In genomic region chr6:83440197-83440509, GRCm38 (mm10) we compare ENCODE assay signal across 8 mouse cellular contexts. TPM values are rescaled to one million over a fixed set of nuclear protein-coding genes. Genes with fewer than 3 reads are reported as not detected.
DNase-seq lines count a peak whose midpoint lies in the region; ATAC-seq and TF ChIP-seq lines count a peak whose summit lies in the region.

No protein-coding gene starts in this region.

- peak overlapping the region; percentile 73 for H3K4me2 ChIP-seq in kidney, embryonic 16.5 days (replicated peaks; ENCODE audit: low read depth, low read length)
- peak overlapping the region; percentile 78 for H3K4me2 ChIP-seq in embryonic facial prominence, embryonic 13.5 days
- H3K4me2 ChIP-seq in hindbrain, postnatal 0 days (ENCODE audit: low read depth, low read length) = peak overlapping the region; percentile 79
- peak overlapping the region; percentile 77 for H3K4me2 ChIP-seq in midbrain, embryonic 16.5 days (ENCODE audit: low read length)

- TF ChIP-seq CTCF in hindbrain, postnatal 0 days (IDR thresholded peaks at IDR 0.05; ENCODE audit: low read depth) = no peak

- 0 out of 2 replicates have a peak overlapping the region, but pooled peaks have one; percentile 13 for H3K27ac ChIP-seq in kidney, embryonic 16.5 days (ENCODE audit: low read length)
- H3K27ac ChIP-seq in embryonic facial prominence, embryonic 13.5 days = peak overlapping the region; percentile 95
- peak overlapping the region; percentile 97; the same call in 1 of the 2 replicates for H3K27ac ChIP-seq in hindbrain, postnatal 0 days
- H3K27ac ChIP-seq in midbrain, embryonic 16.5 days (ENCODE audit: low read length) = peak overlapping the region; percentile 98

- H3K36me3 ChIP-seq in kidney, embryonic 16.5 days (ENCODE audit: insufficient read depth, low read length) = peaks cover 16% of the 10 kb centered on the region; the same call in 1 of the 2 replicates
- peaks cover 27% of the 10 kb centered on the region for H3K36me3 ChIP-seq in embryonic facial prominence, embryonic 13.5 days
- no peaks in the 10 kb centered on the region for H3K36me3 ChIP-seq in hindbrain, postnatal 0 days (ENCODE audit: insufficient read depth, low read length)
- peaks cover 3% of the 10 kb centered on the region; the same call in 1 of the 2 replicates for H3K36me3 ChIP-seq in midbrain, embryonic 16.5 days (ENCODE audit: control insufficient read depth, insufficient read depth, low read length)

- H3K27me3 ChIP-seq in kidney, embryonic 16.5 days (ENCODE audit: insufficient read depth, low read length) = no peaks in the 10 kb centered on the region
- H3K27me3 ChIP-seq in embryonic facial prominence, embryonic 13.5 days = no peaks in the 10 kb centered on the region
- no peaks in the 10 kb centered on the region for H3K27me3 ChIP-seq in hindbrain, postnatal 0 days (ENCODE audit: insufficient read depth, low read length)
- no peaks in the 10 kb centered on the region for H3K27me3 ChIP-seq in midbrain, embryonic 16.5 days (ENCODE audit: control insufficient read depth, insufficient read depth, low read depth, low read length)

- peaks cover 69% of the 10 kb centered on the region for H3K4me1 ChIP-seq in kidney, embryonic 16.5 days (ENCODE audit: insufficient read depth, low read length)
- H3K4me1 ChIP-seq in embryonic facial prominence, embryonic 13.5 days = peaks cover 87% of the 10 kb centered on the region
- peaks cover 57% of the 10 kb centered on the region for H3K4me1 ChIP-seq in hindbrain, postnatal 0 days (ENCODE audit: insufficient read depth, low read length)
- peaks cover 75% of the 10 kb centered on the region for H3K4me1 ChIP-seq in midbrain, embryonic 16.5 days (ENCODE audit: control insufficient read depth, insufficient read depth, low read length)

- no peak for ATAC-seq in kidney, embryonic 16.5 days (ENCODE audit: low FRiP score, low TSS enrichment)
- ATAC-seq in embryonic facial prominence, embryonic 13.5 days (ENCODE audit: insufficient number of reproducible peaks, insufficient read depth, low FRiP score, low TSS enrichment, low read depth) = no peak
- no peak for ATAC-seq in hindbrain, postnatal 0 days
- no peak for ATAC-seq in midbrain, embryonic 16.5 days

- no peaks in the 10 kb centered on the region for H3K9me3 ChIP-seq in kidney, embryonic 16.5 days (ENCODE audit: low read length)
- H3K9me3 ChIP-seq in embryonic facial prominence, embryonic 13.5 days = no peaks in the 10 kb centered on the region
- no peaks in the 10 kb centered on the region for H3K9me3 ChIP-seq in hindbrain, postnatal 0 days (ENCODE audit: low read length)
- no peaks in the 10 kb centered on the region for H3K9me3 ChIP-seq in midbrain, embryonic 16.5 days (replicated peaks; ENCODE audit: control insufficient read depth, low read length, poor library complexity, severe bottlenecking)

- H3K9ac ChIP-seq in kidney, embryonic 16.5 days (replicated peaks; ENCODE audit: low read length) = peak overlapping the region; percentile 77
- peak overlapping the region; percentile 82 for H3K9ac ChIP-seq in embryonic facial prominence, embryonic 13.5 days
- peak overlapping the region; percentile 89 for H3K9ac ChIP-seq in hindbrain, postnatal 0 days (replicated peaks; ENCODE audit: low read length)
- peak overlapping the region; percentile 90 for H3K9ac ChIP-seq in midbrain, embryonic 16.5 days (ENCODE audit: low read depth, low read length)

- WGBS in kidney, embryonic 16.5 days = 26% methylated on average over 3 of the region's 3 CpGs
- 20% methylated on average over 3 of the region's 3 CpGs for WGBS in embryonic facial prominence, embryonic 13.5 days
- WGBS in hindbrain, postnatal 0 days = 14% methylated on average over 3 of the region's 3 CpGs
- WGBS in midbrain, embryonic 16.5 days = 5% methylated on average over 3 of the region's 3 CpGs

- H3K4me3 ChIP-seq in kidney, embryonic 16.5 days (ENCODE audit: low read length) = peak overlapping the region; percentile 77
- H3K4me3 ChIP-seq in embryonic facial prominence, embryonic 13.5 days = peak overlapping the region; percentile 76
- peak overlapping the region; percentile 68 for H3K4me3 ChIP-seq in hindbrain, postnatal 0 days (ENCODE audit: low read length)
- peak overlapping the region; percentile 78 for H3K4me3 ChIP-seq in midbrain, embryonic 16.5 days (ENCODE audit: low read depth, low read length)

- DNase-seq in kidney, postnatal 10 days = no peak
- no peak for DNase-seq in hindbrain, postnatal 0 days (ENCODE audit: low spot score)
- no peak for DNase-seq in urinary bladder, postnatal 4 days (ENCODE audit: low spot score in 2 of 2)
- no peak for DNase-seq in urinary bladder, postnatal 10 days (ENCODE audit: low spot score)
- no peak for DNase-seq in embryo, embryonic 10.5 days (ENCODE audit: low spot score)

RNA-seq across cellular contexts. Expression of gene Tet3, which starts 18.7 kb away (rescaled TPM):
- 48.9 and 65.3 TPM in 2 replicates for polyA plus RNA-seq in kidney, embryonic 16.5 days (2015; fragmentation: Nextera tagmentation; extraction: Ambion mirVana)
- 47.0 and 59.6 TPM in 2 replicates for polyA plus RNA-seq in embryonic facial prominence, embryonic 13.5 days (2015; fragmentation: Nextera tagmentation; extraction: Ambion mirVana)
- total RNA-seq in hindbrain, postnatal 0 days (2014; rRNA removed) = 30.8 and 34.8 TPM in 2 replicates
- 38.0 and 41.9 TPM in 2 replicates for polyA plus RNA-seq in hindbrain, postnatal 0 days (2015; fragmentation: Nextera tagmentation; extraction: Ambion mirVana)
- polyA plus RNA-seq in midbrain, embryonic 16.5 days (2015; fragmentation: Nextera tagmentation; extraction: Ambion mirVana) = 51.9 and 53.2 TPM in 2 replicates

Comparison
In these comparisons a context has a peak if more than half of its experiments do, and no peak if none do; other contexts are left out.
1. H3K27ac ChIP-seq: peak in every context shown above with its lines; median percentile 98 in midbrain, embryonic 16.5 days; 97 in hindbrain, postnatal 0 days; 95 in embryonic facial prominence, embryonic 13.5 days; 13 in kidney, embryonic 16.5 days.